Mouse (Mus musculus) kidney, postnatal 14 days (tissue): ENCODE measurements at regions not wholly inside any gene's neighbourhood (a gene's known extent, or its start where the extent isn't known, plus 50 kb on each side); places are given as distances from the start of the nearest gene placed in this dataset.
A peak's percentile ranks its signal among the peaks of the same experiment; 100 is the strongest.

ENCODE experiments used
- DNase-seq: peaks from one replicate; pipeline ENCODE4 v3.0.0; 2022; ENCODE audit warnings: mixed read lengths

DNA sequence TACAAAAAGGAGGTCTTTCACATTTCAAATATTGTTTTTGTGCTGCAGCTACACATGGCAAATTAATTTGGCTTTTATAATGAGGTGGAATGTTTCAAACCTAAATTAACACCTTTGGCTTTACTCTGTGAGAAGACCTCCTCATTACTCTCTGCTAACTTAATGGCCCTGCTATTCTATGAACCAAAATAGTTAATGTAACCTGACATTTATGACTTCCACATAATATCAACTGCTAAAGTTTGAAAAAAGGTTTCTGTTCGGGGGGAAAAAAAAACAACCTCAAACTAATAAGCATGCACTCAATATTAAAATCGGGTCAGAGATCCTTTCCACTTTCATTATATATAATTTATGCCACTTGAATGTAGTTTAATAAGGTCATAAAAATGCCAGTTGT, 197.2 kb upstream of the Cep162 start:
- DNase-seq: no peak

DNA sequence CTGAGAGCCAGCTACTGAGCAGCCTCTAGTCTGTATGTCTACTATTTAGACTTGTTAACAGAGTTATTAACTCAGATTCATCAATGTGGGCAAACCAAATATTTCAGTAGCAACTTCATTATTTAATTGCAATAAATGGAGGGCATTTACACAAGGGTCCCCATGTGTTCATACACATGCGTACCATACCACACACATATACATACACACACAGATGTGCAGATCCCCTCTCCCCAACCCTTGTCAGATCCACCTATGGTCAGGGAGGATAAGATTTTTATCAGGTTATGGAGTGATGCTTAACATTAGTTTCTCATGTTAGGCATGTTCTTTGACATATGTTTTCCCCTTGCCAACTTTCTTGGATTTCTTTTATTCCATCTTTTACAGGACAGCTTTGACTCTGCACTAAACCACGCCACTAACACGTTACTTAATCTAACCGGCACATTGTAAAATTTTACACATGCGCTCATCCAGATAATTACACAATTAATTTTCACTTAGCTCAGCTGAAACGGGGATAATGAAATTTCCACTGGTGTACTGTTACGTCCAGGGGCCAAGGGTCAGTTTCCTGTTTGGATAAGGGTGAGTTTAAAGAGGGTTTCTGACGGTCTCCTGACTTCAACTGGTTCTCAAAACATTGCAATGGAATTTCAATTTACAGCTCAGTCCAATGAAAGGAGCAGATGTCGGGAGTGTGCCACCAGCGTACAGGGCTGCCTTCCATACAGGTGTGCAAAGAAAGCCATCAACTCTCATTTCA, 188.3 kb upstream of the Cep162 start:
- DNase-seq: no peak

DNA sequence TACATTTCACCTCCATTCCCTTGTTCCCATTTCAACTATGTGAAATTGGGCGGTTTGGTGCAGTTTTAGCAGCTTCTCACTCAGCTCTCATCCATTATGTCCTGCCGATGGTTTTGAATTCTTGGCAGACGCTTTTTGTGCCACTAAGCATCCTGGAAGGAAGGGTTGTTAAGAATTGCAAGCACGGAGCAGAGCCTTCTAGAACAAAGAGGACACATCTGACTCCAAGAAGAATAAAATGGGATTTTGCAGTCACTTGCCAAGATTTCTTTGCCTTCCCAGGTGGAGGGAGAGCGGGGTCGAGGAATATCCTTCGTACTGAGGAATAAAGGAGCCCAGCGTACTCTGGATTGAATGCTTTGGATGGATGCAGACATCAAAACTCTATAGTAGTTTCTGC, 176.7 kb upstream of the Cep162 start:
- no peak for DNase-seq

DNA sequence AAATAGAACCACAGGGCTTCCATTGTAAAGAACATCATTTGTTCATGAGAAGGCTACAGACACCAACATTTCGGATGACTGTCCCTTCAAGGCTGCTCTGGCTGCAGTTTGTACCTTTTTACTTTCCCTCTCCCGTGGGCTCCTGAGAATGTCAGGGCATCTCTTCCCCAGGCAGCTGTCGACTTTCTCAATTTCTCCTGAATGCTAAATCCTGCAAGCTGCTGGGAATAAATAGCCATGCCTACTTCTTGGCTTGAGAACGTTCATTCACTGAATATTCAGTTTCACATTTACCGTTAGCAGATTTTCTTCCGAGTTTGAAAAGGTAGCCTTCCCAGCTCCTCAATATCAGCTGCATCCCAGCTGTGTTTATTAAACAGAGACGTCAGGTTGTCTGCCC, 176.2 kb upstream of the Cep162 start:
- no peak for DNase-seq

DNA sequence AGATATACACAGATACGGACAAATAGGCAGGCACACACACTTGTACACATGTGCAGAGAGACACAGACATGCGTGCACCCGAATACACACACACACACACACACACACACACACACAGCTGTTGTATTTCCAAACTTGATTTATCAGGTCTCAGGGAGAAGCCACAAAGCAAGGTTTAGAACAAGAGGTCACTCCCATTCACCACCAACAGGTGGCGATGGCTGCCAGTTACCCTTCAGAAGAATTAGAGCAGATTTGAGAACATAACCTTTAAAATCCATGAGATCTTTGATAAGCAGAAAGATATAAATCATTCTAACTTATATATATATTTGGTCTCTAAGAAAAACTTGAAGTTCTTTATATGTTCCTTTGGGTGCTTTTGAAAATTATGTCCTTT, 169.9 kb upstream of the Cep162 start:
- peak; percentile 30 for DNase-seq

DNA sequence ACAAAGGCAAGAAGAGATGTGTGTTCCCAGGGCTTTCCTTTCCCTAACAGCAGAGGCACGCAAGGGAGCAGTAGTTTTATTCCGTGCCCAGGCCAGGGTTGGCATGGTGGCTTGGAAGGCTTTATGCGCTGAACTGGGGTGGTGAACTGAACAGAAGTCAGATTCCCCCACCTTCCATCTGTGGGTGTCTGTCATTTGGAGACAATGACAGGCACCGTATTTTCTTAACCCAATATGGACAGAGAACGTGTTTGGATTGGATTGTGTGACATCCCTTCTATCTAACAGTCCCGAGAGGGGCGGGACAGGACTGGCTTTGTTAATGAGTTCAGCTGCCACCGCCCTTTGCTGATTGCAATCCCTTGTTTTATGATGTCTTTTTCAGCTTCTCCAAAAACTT, 165.8 kb upstream of the Cep162 start:
- DNase-seq: no peak

DNA sequence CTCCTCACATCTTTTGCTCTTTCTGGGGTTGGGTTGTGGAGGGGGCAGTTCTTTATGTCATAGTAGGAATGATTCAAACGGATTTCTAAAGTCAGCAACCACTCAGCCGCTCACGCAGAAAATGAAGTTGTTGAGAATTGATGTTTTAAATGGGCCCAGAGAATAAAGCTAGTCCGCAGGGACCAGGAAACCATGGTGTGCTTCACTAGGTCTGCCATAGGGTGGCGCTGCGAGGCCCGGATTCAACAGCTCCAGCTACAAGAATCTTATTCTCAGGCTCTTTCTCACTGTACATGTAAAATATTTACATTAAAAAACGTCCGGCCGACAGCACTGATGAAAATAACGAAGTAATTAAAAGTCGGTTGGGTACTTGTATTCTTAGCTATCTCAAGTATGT, 164.0 kb upstream of the Cep162 start:
- peak; percentile 18 for DNase-seq

DNA sequence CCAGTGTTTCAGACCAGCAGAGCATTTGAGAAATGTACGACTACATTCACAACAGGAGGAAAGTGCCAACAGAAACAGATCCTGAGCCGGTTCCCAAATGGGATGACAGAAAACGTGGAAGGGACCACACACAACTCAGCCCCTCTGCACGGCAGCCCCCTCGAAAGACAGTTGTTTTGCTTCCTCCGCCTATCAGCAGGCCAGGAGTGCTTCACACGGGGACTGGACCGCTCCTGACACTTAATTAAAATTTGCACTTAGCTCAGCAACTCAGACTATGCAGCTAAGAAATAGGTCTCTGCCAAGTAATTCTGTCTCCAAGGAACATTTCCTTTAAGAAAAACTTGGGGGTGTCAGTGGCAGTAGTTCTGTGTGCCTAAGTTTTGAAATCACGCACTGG, 157.6 kb upstream of the Cep162 start:
- no peak for DNase-seq

DNA sequence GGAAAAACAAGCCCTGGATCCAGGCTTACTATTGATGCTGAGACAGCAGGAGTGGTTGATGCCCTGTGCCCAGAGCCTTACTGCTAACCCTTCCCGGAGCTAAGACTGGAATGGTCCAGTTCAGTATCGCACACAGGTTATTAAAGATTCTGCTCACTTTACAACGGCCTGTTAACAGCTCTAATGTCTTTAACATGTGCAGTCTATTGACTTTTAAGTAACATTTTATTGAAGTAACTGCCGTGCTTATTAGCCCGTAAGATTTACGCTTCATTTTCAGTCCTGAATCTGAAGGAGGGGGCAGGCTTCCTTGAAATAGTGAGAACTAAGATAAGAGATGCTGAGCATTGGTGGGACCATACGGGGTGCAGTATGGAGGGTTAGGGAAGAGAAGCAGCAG, 155.7 kb upstream of the Cep162 start:
- no peak for DNase-seq

DNA sequence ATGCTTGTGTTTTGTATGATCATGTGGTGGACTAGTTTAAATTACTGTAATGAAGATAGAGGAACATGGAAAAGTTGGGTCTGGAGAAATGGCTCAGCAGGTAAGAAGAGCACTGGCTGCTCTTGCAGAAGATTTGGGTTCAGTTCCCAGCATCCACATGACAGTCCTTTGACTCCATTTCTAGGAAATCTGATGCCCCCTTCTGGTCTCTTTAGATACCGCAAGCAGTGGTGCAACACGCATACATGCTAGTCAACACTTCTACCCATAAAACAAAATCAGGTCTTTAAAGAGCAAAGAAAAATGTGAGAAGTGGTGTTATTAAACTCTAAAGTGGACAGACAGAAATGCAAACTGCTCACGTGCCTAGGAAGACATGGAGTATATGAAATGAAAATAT, 154.4 kb upstream of the Cep162 start:
- DNase-seq: no peak

DNA sequence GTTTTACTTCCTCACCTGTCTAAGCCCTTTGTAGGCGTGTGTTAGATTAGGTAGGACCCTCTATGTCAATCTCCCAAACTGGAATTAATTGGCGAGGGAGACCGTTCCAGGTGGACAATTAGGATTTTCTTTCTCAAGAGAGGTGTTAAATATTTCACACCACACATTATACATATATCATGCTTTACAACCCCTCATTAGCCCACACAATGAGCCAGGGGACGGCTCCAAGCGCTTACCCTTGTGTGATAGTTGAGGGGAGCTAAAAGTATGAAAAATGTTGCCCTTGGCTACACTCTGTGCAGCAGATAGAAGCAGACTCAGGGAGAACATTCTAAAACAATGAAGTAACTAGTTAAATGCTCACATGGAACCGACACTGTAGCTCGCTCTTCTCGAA, 153.5 kb upstream of the Cep162 start:
- DNase-seq: no peak

DNA sequence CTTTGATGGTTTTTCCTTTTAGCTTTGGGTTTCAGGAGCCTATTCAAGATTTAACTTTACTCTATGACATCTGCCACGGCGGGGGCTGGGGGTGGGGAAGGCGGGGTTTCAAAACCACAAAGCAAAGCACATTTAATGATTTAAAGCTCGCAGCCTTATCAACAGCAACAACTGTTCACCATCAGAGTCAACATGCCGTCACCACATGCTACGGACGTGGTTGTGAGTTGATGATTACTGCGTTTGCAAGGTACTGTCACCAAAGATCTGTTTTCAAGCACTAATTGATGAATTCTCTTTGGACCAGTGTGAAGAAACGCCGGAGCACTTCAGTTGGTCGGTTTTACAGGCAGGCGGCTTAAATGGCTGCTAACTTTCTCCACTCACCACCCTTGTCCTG, 151.1 kb upstream of the Cep162 start:
- no peak for DNase-seq

DNA sequence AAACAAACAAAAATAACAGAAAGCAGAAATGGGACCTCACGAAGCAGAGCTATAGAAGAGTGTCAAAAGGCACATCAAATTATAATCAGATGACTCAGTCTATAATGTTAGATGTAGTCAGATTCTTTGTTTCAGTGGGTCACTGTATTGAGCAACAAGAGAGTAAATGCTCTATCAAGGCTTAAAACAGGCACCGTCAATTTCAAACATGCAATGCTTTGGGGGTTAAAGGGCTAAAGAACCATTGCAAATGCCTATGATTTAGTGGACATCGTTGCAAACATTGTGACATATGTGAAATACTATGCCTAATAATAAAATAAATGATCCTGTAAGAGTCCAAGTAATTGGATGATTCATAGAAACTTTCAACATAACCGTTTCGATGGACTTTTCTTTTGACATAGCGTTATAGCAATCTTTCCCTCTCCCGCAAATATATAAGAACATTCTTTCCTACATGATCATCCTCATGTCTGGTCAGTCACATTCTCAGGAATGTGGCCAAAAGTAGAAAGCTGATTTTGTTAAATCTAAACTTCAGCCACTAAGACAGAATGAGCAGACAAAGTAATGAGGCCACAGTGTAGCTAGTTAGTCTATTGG, 149.9 kb upstream of the Cep162 start:
- no peak for DNase-seq

DNA sequence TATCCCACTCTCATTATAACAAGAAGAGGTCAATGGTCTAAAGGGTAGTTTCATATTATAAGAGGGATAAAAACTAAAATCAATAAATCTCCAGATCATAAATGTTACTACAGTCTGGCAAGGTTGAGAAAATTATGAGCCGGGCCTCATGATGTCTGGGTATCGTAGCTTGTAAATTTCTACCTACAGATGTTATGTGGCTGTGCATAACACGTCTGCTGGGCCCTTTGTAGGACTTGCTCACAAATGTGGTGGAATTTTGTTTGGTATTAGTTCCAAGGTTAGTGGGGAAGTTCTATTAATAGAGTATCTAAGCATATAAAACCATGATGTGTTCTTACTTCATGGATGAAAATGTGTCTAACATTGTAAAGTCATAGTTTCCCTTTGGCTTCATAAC, 146.7 kb upstream of the Cep162 start:
- no peak for DNase-seq

DNA sequence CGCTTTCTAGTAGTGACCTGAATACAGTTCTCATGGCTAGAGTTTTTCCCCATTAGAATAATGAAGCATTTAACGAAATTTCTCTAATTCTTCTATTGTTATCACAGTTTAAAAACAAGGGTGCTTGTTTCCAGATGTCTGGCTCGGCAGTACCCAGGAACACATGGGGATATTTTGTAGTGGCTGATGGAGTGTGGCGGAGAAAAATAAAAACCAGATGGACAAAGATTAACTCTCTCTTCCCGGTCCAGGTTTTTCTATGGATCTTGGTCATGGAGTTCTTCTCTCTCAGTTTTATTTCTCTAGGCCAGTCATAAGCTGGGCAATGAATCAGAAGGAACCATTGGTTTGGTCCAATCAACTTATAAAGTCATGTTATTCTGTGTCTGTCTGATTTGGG, 132.2 kb upstream of the Cep162 start:
- no peak for DNase-seq

DNA sequence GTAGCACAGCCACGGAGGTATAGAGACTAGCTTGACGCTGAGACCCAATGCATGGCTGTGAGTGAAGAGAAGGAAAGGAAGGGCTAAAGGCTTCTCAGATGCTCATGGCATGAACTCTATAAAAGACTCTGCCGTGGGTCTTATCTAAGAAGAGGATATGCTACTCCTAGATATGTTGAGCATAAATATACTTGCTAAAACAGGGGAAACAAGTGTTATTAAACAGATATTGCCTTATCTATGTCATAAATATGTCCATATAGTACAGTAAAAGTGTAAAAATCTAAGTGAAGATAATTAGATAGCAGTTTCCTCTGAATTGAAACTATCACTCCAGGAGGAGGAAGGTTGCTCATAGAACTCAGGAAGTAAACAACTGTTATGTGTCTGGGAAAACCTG, 128.2 kb upstream of the Cep162 start:
- DNase-seq: no peak

DNA sequence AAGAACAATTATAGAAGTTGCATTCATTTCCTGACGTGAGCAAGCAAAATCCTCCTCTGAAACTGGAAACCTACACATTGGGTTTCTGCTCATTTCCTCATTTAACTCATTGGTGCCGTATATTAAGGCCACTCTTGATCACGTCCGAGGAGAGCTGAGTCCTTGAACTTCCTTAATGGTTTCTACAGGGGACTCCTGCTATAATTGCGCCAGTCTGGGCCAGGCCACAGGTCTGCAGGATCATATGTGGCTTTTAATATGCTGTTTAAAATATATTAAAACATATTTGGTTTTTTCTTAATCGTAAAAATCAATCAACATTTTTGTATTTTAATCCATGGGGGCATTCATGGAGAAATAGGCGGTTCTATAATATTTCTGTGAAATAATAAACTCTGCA, 122.6 kb upstream of the Cep162 start:
- no peak for DNase-seq

DNA sequence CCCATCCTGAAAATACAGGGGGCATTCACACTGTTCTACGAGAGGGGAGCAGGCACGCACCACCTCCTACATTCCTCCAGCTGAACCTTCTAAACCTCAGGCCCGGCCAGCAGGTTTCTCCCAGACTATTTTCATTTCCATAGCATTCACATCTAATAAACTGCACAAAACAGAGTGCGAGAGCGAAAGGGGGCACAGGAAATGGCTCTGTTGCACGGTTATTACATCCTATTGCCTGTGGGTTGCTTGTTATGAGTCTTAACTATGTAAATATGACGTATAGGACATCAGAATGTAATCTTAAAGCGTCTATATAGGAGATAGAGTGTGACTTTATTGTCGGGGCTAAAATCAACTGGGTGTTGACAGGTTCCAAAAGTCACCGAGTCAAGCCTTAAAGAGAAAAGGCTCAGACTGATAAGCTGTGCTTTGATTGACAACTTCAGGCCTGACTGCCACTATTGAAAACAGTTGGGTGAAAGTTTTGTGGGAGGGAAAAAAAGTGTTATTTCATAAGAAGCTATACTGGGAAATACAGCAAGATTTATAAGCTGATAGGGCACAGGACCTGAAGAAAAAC, 121.5 kb upstream of the Cep162 start:
- no peak for DNase-seq

DNA sequence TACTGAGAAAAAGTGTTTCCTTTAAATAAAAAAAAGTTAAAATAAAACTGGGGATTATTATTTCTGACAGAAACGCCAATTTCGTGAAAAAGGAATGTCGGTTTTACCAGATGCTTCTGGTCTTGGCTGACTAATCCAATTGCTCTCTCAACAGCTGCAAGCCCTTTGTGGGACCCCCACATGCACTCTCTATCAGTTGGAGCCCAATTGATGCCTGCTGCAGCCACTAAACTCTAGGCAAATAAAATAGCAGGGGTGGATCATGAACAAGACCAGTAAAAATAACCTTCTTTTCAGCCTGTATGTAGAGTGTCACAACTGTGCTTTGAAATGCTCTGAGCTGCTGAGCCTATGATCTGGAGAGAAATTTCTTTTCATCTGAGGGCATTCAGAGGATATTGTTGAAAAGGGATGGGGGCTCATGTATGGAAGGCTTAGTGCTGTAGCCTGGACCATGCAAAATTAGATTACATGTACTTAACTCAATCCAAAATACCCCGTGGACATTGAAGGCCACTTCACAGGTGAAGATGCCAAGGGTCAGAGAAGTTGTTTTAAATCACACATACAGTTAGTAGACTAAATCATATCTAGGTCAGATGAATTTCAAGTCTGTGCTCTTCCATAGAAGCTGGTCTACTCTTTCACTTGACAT, 117.0 kb upstream of the Cep162 start:
- no peak for DNase-seq

DNA sequence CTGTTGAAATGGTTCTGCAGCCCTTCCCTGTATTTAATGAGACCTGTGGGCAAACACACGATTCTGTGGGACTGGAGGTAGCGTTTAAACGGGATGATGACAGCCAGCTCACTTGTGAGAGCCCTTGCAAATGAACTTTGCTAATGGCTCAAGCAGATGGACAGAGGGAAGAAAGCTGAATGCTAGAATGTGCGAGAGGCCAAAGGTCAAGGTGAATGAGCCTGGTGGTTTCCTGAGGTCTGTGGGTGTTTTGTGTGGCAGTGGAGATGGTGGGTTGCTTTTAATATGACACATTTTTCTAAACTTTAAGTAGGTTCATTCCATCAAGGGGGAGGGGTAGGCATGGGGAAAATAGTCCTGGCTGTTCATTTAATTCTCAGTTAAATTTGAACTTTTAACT, 113.7 kb upstream of the Cep162 start:
- DNase-seq: no peak

DNA sequence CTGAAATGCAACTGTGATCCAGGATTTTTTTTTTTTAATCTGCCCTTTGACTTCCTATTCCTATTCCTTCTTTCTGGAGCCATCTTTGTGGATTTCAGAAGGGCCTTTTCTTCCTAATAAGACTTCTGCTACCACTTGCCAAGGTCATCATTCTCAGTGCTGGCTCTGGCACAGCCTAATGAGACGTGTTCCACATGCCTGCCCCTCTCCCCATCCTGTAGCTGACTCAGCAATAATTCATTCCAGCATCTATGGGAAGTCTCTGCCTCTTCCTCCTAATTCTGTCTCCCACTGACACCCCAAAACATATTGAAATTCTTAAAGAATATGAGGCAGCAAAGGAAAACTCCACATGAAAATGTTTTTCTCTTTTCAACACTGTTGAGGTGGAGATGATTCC, 91.7 kb upstream of the Cep162 start:
- no peak for DNase-seq

DNA sequence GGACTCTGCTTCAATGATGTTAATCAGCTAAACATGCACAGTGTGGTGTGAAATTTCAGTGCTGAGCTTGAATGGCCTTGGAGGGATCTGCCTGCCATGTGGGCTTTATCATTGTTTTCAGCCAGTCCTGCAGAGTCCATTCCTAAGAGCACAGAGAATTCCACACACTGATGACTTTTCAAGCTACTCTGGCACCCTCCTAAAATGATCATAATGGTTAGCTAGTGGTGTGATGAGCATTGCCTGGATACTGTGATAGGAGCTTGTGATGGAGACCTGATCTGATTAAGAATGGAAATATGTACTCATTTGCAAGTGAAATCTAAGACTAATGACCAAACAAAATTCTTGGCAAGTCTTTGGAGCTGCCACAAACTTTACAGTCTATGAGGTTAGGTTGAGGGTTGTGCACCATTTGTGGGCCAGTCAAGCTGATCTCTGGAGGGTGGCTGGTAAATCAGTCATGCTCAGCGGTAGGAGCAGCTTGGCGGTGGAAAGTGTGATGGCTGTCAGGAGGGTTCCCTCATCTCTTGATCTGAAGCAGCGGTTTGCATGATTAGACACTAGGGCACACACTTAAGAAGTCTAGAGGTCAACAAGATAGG, 91.0 kb upstream of the Cep162 start:
- no peak for DNase-seq

DNA sequence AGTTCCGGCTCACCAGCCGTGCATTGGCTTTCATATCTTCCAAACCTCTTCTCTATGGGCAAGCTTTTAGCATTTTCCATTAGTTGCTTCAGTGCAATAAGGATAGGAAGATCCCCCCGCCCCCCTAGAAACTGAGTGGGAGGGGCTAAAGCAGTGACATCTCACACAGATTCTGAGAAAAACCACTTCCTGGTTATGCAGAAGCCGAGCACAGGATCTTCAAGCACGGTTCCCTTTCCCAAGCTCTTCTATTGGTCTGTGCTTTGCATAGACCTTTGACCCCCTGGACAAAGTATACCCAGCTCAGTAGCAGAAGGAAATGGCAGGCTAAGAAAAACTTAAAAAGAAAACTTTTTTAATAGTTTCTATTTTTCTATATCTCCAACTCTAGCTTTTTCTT, 86.1 kb upstream of the Cep162 start:
- DNase-seq: no peak
